Mouse (Mus musculus): ENCODE results near the gene Abhd14b.

DNA sequence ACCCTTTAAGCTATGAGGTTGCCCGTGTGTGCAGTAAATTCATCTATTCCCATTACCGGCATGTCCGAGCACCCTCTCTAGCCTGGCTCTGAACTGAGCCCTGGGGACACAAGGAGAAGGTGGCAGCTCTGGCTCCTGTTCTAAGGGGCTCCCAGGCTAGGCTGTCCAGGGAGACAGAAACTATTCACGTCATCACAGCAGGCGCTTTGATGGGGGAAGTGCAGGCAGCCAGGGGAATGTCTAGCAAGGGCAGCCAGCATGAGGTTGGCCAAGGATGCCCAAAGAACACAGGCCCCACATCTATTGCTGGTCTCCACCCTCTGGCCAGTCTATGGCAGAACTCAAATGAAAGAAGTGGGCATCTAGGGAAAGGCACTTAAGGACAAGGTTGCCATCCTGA is 10.7 kb downstream of the Abhd14b start:
- TF ChIP-seq CTCF (IDR thresholded peaks at IDR 0.05; ENCODE audit: low read depth, low read length) (no peak), POLR2A (IDR thresholded peaks at IDR 0.05; ENCODE audit: borderline replicate concordance, low read depth, low read length) (no peak)

Measured in bone marrow macrophage, adult 2 months (primary cell).